ENCODE assay signal across 21 mouse cellular contexts in the genomic region with DNA sequence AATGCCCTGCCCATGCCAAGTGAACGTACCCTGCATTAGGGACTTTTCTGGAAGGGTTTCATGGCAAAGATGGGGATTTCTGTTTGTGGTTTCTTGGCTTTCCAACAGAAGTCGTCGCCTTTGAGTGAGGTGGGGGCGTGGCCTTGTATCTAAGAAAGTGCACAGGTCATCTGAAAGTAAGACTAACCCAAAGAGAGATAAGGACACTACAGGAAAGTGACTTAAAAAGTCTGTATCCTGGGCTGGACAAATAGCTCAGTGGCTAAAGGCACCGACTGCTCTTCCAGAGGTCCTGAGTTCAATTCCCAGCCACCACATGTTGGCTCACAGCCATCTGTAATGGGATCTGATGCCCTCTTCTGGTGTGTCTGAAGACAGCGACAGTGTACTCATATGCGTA. TPM values are rescaled to one million over a fixed set of nuclear protein-coding genes. Genes with fewer than 3 reads are reported as not detected.
DNase-seq lines count a peak whose midpoint lies in the region; ATAC-seq and TF ChIP-seq lines count a peak whose summit lies in the region.
"Had no signal": no experiment of that assay in that cellular context is flagged by ENCODE, and none has a peak within 500 bp of the region (broad histone marks: within the 10 kb centered on the region; RNA-seq: fewer than 3 reads in every experiment).

No protein-coding gene starts in this region.

- H3K36me3 ChIP-seq in lung, embryonic 16.5 days (ENCODE audit: control insufficient read depth, insufficient read depth, low read length): peaks cover 8% of the 10 kb centered on the region; the same call in 1 of the 2 replicates
- H3K36me3 ChIP-seq in intestine, embryonic 16.5 days (ENCODE audit: control insufficient read depth, insufficient read depth, low read length): peaks cover 7% of the 10 kb centered on the region; the same call in 1 of the 2 replicates
- H3K36me3 ChIP-seq in liver, embryonic 13.5 days: peaks cover 30% of the 10 kb centered on the region
- peaks cover 4% of the 10 kb centered on the region; the same call in 1 of the 2 replicates for H3K36me3 ChIP-seq in stomach, postnatal 0 days (ENCODE audit: control insufficient read depth, insufficient read depth, low read length)

- no peak for TF ChIP-seq EP300 in stomach, postnatal 0 days (optimal IDR thresholded peaks at IDR 0.05)

- intact Hi-C loops in left cerebral cortex, postnatal 25 days (cut with DNase I): no loop called here

- TF ChIP-seq CTCF in stomach, postnatal 0 days (IDR thresholded peaks at IDR 0.05; ENCODE audit: low read depth): peak; percentile 11; the same call in 1 of the 2 replicates

- H3K4me2 ChIP-seq in lung, embryonic 16.5 days (ENCODE audit: low read depth, low read length): no peak overlapping the region
- H3K4me2 ChIP-seq in intestine, embryonic 16.5 days (ENCODE audit: low read depth, low read length): 0 out of 2 replicates have a peak overlapping the region, but pooled peaks have one; percentile 9
- peak overlapping the region; percentile 21; the same call in 1 of the 2 replicates for H3K4me2 ChIP-seq in liver, embryonic 13.5 days
- no peak overlapping the region for H3K4me2 ChIP-seq in stomach, postnatal 0 days (replicated peaks; ENCODE audit: low read depth)
- H3K4me2 ChIP-seq: limb, embryonic 15.5 days had no signal

- 66% methylated on average over 7 of the region's 7 CpGs for WGBS in lung, embryonic 16.5 days
- WGBS in intestine, embryonic 16.5 days: 80% methylated on average over 7 of the region's 7 CpGs
- WGBS in liver, embryonic 13.5 days (ENCODE audit: insufficient replicate concordance): 47% methylated on average over 7 of the region's 7 CpGs
- WGBS in stomach, postnatal 0 days: 63% methylated on average over 7 of the region's 7 CpGs

- no peaks in the 10 kb centered on the region for H3K9me3 ChIP-seq in lung, embryonic 16.5 days (ENCODE audit: control insufficient read depth, low read length)
- no peaks in the 10 kb centered on the region for H3K9me3 ChIP-seq in intestine, embryonic 16.5 days (ENCODE audit: control insufficient read depth, low read length)
- no peaks in the 10 kb centered on the region for H3K9me3 ChIP-seq in liver, embryonic 13.5 days (replicated peaks)
- H3K9me3 ChIP-seq in stomach, postnatal 0 days (ENCODE audit: control insufficient read depth, low read length): no peaks in the 10 kb centered on the region
- H3K9me3 ChIP-seq: heart, embryonic 10.5 days; limb, embryonic 15.5 days had no signal

- no peaks in the 10 kb centered on the region for H3K27me3 ChIP-seq in lung, embryonic 16.5 days (ENCODE audit: control insufficient read depth, insufficient read depth, low read depth, low read length)
- no peaks in the 10 kb centered on the region for H3K27me3 ChIP-seq in intestine, embryonic 16.5 days (replicated peaks; ENCODE audit: control insufficient read depth, insufficient read depth, low read length)
- no peaks in the 10 kb centered on the region for H3K27me3 ChIP-seq in liver, embryonic 13.5 days
- H3K27me3 ChIP-seq in stomach, postnatal 0 days (ENCODE audit: control insufficient read depth, insufficient read depth, low read length): no peaks in the 10 kb centered on the region
- H3K27me3 ChIP-seq: CH12.LX; limb, embryonic 15.5 days had no signal

- H3K4me3 ChIP-seq in lung, embryonic 16.5 days (ENCODE audit: low read length): no peak overlapping the region
- H3K4me3 ChIP-seq in intestine, embryonic 16.5 days (ENCODE audit: low read length): no peak overlapping the region
- H3K4me3 ChIP-seq in liver, embryonic 13.5 days (replicated peaks): no peak overlapping the region
- no peak overlapping the region for H3K4me3 ChIP-seq in stomach, postnatal 0 days (ENCODE audit: low read depth, low read length)
- H3K4me3 ChIP-seq: heart, embryonic 10.5 days; left cerebral cortex, adult 2 months; limb, embryonic 15.5 days had no signal

- peaks cover 25% of the 10 kb centered on the region for H3K4me1 ChIP-seq in lung, embryonic 16.5 days (replicated peaks; ENCODE audit: control insufficient read depth, insufficient read depth, low read length)
- peaks cover 26% of the 10 kb centered on the region for H3K4me1 ChIP-seq in intestine, embryonic 16.5 days (ENCODE audit: control insufficient read depth, insufficient read depth, low read length)
- peaks cover 85% of the 10 kb centered on the region for H3K4me1 ChIP-seq in liver, embryonic 13.5 days (replicated peaks)
- no peaks in the 10 kb centered on the region for H3K4me1 ChIP-seq in stomach, postnatal 0 days (replicated peaks; ENCODE audit: control insufficient read depth, insufficient read depth)

- DNase-seq in lung, postnatal 14 days: no peak
- DNase-seq in liver, embryonic 13.5 days: no peak
- DNase-seq in stomach, postnatal 0 days (ENCODE audit: low spot score): no peak
- DNase-seq in left cerebral cortex, postnatal 25 days (ENCODE audit: low spot score in 2 of 2): no peak
- no peak for DNase-seq in spleen, postnatal 4 days (ENCODE audit: low spot score in 2 of 2)
- DNase-seq: adrenal gland, postnatal 14 days; cerebellum, adult 11-12 months; cerebellum, postnatal 36 days; heart, postnatal 4 days; kidney, postnatal 10 days; midbrain, embryonic 14.5 days; retina, postnatal 1 day; thymus, postnatal 14 days had no signal

- H3K9ac ChIP-seq in lung, embryonic 16.5 days (ENCODE audit: low read length): no peak overlapping the region
- H3K9ac ChIP-seq in intestine, embryonic 16.5 days (ENCODE audit: low read depth, low read length): no peak overlapping the region
- peak overlapping the region; percentile 33 for H3K9ac ChIP-seq in liver, embryonic 13.5 days
- H3K9ac ChIP-seq in stomach, postnatal 0 days (ENCODE audit: low read length): no peak overlapping the region
- H3K9ac ChIP-seq: limb, embryonic 15.5 days had no signal

- no peak for ATAC-seq in lung, embryonic 16.5 days (ENCODE audit: low read depth)
- no peak for ATAC-seq in intestine, embryonic 16.5 days
- no peak for ATAC-seq in liver, embryonic 13.5 days (ENCODE audit: low read depth)
- no peak for ATAC-seq in stomach, postnatal 0 days (ENCODE audit: low FRiP score, low TSS enrichment)
- ATAC-seq: forebrain, embryonic 14.5 days; hindbrain, embryonic 16.5 days had no signal

- H3K27ac ChIP-seq in lung, embryonic 16.5 days (ENCODE audit: low read length): peak overlapping the region; percentile 41
- H3K27ac ChIP-seq in intestine, embryonic 16.5 days (ENCODE audit: low read length): peak overlapping the region; percentile 52
- H3K27ac ChIP-seq in liver, embryonic 13.5 days: peak overlapping the region; percentile 91
- H3K27ac ChIP-seq in stomach, postnatal 0 days (replicated peaks): no peak overlapping the region
- H3K27ac ChIP-seq: heart, embryonic 10.5 days; left cerebral cortex, adult 2 months; limb, embryonic 15.5 days had no signal

RNA-seq across cellular contexts. Expression of a gene that starts 5.0 kb away (rescaled TPM):
- 28.4 and 30.7 TPM in 2 replicates for polyA plus RNA-seq in lung, embryonic 16.5 days (2015; fragmentation: Nextera tagmentation; extraction: Ambion mirVana)
- 27.4 and 28.6 TPM in 2 replicates for polyA plus RNA-seq in intestine, embryonic 16.5 days (2015; fragmentation: Nextera tagmentation; extraction: Ambion mirVana)
- 31.4 and 31.7 TPM in 2 replicates for polyA plus RNA-seq in liver, embryonic 13.5 days (2015; fragmentation: Nextera tagmentation; extraction: Ambion mirVana)
- 23.9 and 25.2 TPM in 2 replicates for polyA plus RNA-seq in stomach, postnatal 0 days (2015; fragmentation: Nextera tagmentation; extraction: Ambion mirVana)
- total RNA-seq in left cerebral cortex, postnatal 25 days (2021): 1 to 10 TPM; 2.8 to 4.6 TPM

RNA-seq across cellular contexts. Expression of a gene that starts 8.1 kb away (rescaled TPM):
- 55.6 and 57.3 TPM in 2 replicates for polyA plus RNA-seq in lung, embryonic 16.5 days (2015; fragmentation: Nextera tagmentation; extraction: Ambion mirVana)
- 40.9 and 43.4 TPM in 2 replicates for polyA plus RNA-seq in intestine, embryonic 16.5 days (2015; fragmentation: Nextera tagmentation; extraction: Ambion mirVana)
- polyA plus RNA-seq in liver, embryonic 13.5 days (2015; fragmentation: Nextera tagmentation; extraction: Ambion mirVana): 20.7 and 21.7 TPM in 2 replicates
- 50.0 and 53.0 TPM in 2 replicates for polyA plus RNA-seq in stomach, postnatal 0 days (2015; fragmentation: Nextera tagmentation; extraction: Ambion mirVana)
- 10 to 100 TPM; 16.1 to 16.8 TPM for total RNA-seq in left cerebral cortex, postnatal 25 days (2021)

RNA-seq across cellular contexts. Expression of a gene that starts 20.6 kb away (rescaled TPM):
- polyA plus RNA-seq in lung, embryonic 16.5 days (2015; fragmentation: Nextera tagmentation; extraction: Ambion mirVana): 13.0 and 13.6 TPM in 2 replicates
- polyA plus RNA-seq in intestine, embryonic 16.5 days (2015; fragmentation: Nextera tagmentation; extraction: Ambion mirVana): 2.2 and 2.6 TPM in 2 replicates
- 0.78 and 0.88 TPM in 2 replicates for polyA plus RNA-seq in liver, embryonic 13.5 days (2015; fragmentation: Nextera tagmentation; extraction: Ambion mirVana)
- 2.1 and 2.2 TPM in 2 replicates for polyA plus RNA-seq in stomach, postnatal 0 days (2015; fragmentation: Nextera tagmentation; extraction: Ambion mirVana)
- under 1 TPM; 0.32 to 0.62 TPM for total RNA-seq in left cerebral cortex, postnatal 25 days (2021)

RNA-seq across cellular contexts. Expression of a gene that starts 30.8 kb away (rescaled TPM):
- polyA plus RNA-seq in lung, embryonic 16.5 days (2015; fragmentation: Nextera tagmentation; extraction: Ambion mirVana): 58.3 and 75.9 TPM in 2 replicates
- 75.6 and 89.7 TPM in 2 replicates for polyA plus RNA-seq in intestine, embryonic 16.5 days (2015; fragmentation: Nextera tagmentation; extraction: Ambion mirVana)
- polyA plus RNA-seq in liver, embryonic 13.5 days (2015; fragmentation: Nextera tagmentation; extraction: Ambion mirVana): 831 and 956 TPM in 2 replicates
- polyA plus RNA-seq in stomach, postnatal 0 days (2015; fragmentation: Nextera tagmentation; extraction: Ambion mirVana): 97.3 and 103 TPM in 2 replicates
- 10 to 100 TPM; 12.0 to 15.9 TPM for total RNA-seq in left cerebral cortex, postnatal 25 days (2021)

RNA-seq across cellular contexts. Expression of a gene that starts 31.1 kb away (rescaled TPM):
- polyA plus RNA-seq in lung, embryonic 16.5 days (2015; fragmentation: Nextera tagmentation; extraction: Ambion mirVana): 0.29 and 0.41 TPM in 2 replicates
- 0.36 and 0.44 TPM in 2 replicates for polyA plus RNA-seq in intestine, embryonic 16.5 days (2015; fragmentation: Nextera tagmentation; extraction: Ambion mirVana)
- 0.07 and 0.10 TPM in 2 replicates for polyA plus RNA-seq in liver, embryonic 13.5 days (2015; fragmentation: Nextera tagmentation; extraction: Ambion mirVana)
- 0.24 and 0.25 TPM in 2 replicates for polyA plus RNA-seq in stomach, postnatal 0 days (2015; fragmentation: Nextera tagmentation; extraction: Ambion mirVana)
- total RNA-seq in left cerebral cortex, postnatal 25 days (2021): 100 to 1,000 TPM; 132 to 139 TPM

Comparison
In these comparisons a context has a peak if more than half of its experiments do, and no peak if none do; other contexts are left out.
1. H3K4me2 ChIP-seq: peak in intestine, embryonic 16.5 days (single experiment) and liver, embryonic 13.5 days (single experiment); none in lung, embryonic 16.5 days (single experiment) and stomach, postnatal 0 days (single experiment).